Mouse (Mus musculus): ENCODE measurements at regions not wholly inside any gene's neighbourhood (a gene's known extent, or its start where the extent isn't known, plus 50 kb on each side); places are given as distances from the start of the nearest gene placed in this dataset.

- DNase-seq (ENCODE audit: low spot score in 2 of 2): no peak
Measured at GRCm38 (mm10) chr8:82702044-82702443, 71.9 kb downstream of the Zfp330 start.

GRCm38 (mm10) chr8:82700471-82700870 lies 73.5 kb downstream of the Zfp330 start:
- no peak for DNase-seq (ENCODE audit: low spot score in 2 of 2)

GRCm38 (mm10) chr8:82699221-82699620 lies 74.7 kb downstream of the Zfp330 start:
- DNase-seq (ENCODE audit: low spot score in 2 of 2): no peak

DNA sequence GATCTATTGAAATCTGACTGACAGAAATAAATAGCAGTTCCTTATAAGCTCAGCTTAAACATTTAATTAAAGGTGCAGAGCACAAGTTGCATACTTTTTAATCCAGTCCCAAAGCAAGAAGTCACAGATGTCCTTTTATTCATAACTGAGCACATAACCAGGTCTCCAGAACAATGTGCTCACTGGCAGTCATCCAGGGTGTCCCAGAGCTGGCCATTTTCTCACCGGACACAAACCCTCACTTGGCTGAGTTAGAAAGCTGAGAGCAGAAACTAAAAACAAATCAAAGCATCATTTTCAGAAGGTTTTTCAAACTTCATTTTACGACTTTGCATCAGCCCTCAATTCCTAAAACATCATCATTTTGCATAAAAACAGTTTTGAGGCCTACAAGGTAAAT lies 75.9 kb downstream of the Zfp330 start:
- DNase-seq (ENCODE audit: low spot score in 2 of 2): no peak

DNA sequence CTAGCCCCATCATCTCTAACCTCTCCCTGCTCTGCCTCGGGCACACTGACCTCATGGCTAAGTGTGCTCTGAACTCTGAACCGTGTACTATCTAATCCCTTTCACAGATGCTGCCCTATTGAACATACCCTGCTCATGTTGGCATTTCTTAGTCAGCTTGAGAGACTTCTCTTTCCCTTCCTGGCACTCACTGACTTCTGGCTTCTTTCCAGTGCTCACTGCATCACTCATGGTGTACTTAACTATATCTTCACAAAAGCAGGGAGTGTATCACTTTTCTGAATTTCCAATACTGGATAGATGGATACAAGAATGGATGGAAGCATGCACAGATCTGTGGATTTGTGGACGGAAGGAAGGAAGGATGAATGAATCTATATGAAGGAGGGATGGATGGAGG lies 80.9 kb downstream of the Zfp330 start:
- DNase-seq (ENCODE audit: low spot score in 2 of 2): no peak

GRCm38 (mm10) chr8:82689322-82689721 lies 84.6 kb downstream of the Zfp330 start:
- peak in 1 of 2 experiments; percentile 30 for DNase-seq (ENCODE audit: low spot score in 2 of 2)

DNA sequence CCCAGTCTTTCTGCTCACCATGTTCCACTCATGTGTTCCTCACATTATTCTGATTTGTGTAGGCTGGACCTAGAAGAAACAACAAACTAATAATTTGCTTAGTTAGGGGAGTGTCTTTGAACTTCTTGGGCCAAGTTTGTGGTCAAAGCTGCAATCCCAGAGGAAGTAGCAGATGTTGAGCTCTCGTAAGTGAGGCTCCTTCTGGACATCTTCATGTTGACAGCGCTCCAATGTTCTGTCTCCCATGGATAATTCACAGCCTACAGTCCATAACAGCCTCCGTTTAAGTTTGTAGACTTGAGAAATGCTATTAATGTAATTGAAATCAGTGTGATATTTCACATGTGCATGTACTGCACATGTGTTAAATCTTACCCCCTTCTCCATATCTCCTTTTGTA lies 88.0 kb downstream of the Zfp330 start:
- DNase-seq (ENCODE audit: low spot score in 2 of 2): no peak

- DNase-seq (ENCODE audit: low spot score in 2 of 2): no peak
Measured at GRCm38 (mm10) chr8:82678793-82679192, 95.2 kb downstream of the Zfp330 start.

- no peak for DNase-seq (ENCODE audit: low spot score in 2 of 2)
Measured at GRCm38 (mm10) chr8:82677781-82678180, 96.2 kb downstream of the Zfp330 start.

GRCm38 (mm10) chr8:82669241-82669640 lies 104.7 kb downstream of the Zfp330 start:
- DNase-seq (ENCODE audit: low spot score in 2 of 2): no peak

- DNase-seq (ENCODE audit: low spot score in 2 of 2): no peak
Measured at GRCm38 (mm10) chr8:82665131-82665530, 108.8 kb downstream of the Zfp330 start.

- no peak for DNase-seq (ENCODE audit: low spot score in 2 of 2)
Measured at GRCm38 (mm10) chr8:82640502-82640901, 133.5 kb downstream of the Zfp330 start.

DNA sequence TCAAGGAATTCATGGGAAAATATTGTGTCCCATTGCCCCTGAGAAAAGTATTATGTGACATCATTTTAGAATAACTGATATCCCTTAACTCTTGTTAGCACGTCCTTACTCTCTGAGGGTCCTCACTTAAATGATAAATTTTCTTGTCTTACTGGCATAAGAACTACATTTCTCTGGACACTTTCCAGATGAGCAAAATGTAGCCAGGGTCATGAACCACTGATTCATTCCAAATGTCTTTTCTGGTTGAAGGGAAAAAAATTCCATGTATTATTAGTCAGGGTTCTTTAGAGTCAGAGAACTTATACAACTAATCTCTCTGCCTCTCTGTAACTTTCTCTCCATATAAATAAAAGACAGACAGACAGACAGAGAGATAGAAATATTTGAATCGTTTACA lies 143.5 kb downstream of the Zfp330 start:
- DNase-seq (ENCODE audit: low spot score in 2 of 2): no peak

- DNase-seq (ENCODE audit: low spot score in 2 of 2): no peak
Measured at GRCm38 (mm10) chr8:82623791-82624431, 150.0 kb downstream of the Zfp330 start.

- no peak for DNase-seq (ENCODE audit: low spot score in 2 of 2)
Measured at GRCm38 (mm10) chr8:82618668-82619067, 155.3 kb downstream of the Zfp330 start.

DNA sequence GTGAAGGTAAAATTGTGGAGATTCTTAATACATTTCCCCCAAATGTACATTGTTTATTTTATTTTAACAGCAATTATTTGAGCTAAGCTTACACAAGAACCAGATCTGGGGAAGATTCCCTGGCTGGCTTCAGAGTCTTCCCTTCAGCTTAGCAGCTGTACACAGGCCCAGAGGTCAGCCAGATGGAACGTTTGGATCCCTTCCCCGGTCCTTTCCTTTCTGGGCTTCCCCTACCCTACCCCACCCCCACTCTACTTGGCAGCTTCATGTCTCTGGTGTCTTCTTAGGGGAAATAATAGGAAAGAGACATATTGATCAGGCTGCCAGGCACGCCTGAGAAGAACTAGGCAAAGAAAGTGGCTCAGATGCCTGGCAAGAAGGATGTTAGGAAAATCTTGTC lies 172.4 kb downstream of the Zfp330 start:
- DNase-seq (ENCODE audit: low spot score in 2 of 2): peak; percentile 37 to 51

DNA sequence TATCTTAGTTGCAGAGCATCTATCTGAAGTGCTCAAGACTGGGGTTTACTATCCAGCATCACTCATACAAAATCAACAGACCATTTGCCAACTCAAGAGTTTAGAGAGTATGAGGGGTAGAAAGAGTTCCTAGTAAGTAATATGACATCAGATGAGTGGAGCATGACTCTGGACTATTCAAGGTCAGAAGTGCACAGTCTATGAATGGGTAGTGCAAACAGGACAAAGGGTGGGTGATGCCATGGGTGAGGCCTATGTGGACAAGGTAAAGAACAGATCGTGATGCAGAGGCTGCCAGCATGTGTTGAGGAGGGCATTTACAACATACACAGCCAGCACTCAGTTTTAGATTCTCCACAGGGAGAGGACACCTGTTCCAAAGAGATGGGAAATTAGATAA lies 170.4 kb upstream of the Il15 start:
- no peak for DNase-seq (ENCODE audit: low spot score in 2 of 2)

GRCm38 (mm10) chr8:82538121-82538520 lies 135.1 kb upstream of the Il15 start:
- no peak for DNase-seq (ENCODE audit: low spot score in 2 of 2)

- no peak for DNase-seq (ENCODE audit: low spot score in 2 of 2)
Measured at GRCm38 (mm10) chr8:82529153-82529552, 126.1 kb upstream of the Il15 start.

DNA sequence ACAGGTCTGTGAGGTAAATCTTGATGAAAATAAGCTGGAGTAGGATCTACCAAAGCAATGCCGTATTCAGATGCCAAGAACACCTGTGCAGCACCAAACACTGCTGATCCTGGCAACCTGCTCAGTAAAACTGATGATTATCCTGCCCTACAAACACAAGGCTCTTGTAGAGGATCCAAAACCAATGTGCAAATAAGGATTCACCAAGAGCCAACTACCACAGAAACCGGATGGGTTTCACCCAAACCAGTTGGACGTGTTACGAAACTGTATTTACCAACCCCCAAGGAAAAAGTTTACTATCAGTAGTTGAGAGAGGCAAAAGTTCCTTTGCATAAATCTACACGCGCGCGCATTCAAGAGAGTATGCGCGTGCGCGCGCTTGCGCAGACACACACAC lies 120.8 kb upstream of the Il15 start:
- no peak for DNase-seq (ENCODE audit: low spot score in 2 of 2)

DNA sequence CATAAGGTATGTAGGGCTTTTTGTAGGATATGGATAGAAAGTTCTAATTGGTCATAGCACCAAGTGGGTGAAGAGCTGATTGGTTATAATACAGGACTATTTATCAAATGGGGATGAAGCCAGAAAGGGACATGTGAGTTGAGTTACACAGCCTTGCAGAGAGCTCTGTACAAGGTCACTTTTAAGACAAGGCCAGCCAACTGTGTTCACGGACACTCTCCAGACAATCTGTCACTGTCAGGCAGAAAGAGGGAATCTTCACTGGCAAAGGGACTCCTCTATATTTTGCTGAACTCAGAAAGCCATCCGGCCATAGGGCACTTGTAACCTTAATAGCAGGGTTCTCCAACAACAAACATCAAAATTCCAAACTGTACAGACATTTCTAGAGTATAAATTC lies 95.5 kb upstream of the Il15 start:
- no peak for DNase-seq (ENCODE audit: low spot score in 2 of 2)

DNA sequence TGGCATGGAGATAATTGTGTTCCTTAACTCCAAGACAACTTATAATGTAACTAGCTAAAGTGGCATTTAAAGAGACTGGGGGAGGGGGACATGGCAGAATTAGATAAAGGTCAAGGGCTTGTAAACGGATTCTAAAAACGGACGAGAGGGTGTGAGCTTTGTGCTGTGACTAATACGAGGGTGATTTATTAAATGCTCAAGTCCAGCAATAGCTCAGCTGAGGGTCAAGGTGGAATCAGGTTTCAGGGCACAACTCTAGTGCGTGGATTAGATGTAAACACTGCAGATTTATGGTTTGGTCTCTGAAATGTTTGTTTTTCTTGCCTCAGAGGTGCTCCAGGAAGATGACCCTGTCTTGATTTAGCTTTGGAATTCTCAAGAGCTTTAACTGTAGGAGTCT lies 74.8 kb upstream of the Il15 start:
- peak in 1 of 2 experiments; percentile 20 for DNase-seq (ENCODE audit: low spot score in 2 of 2)

DNA sequence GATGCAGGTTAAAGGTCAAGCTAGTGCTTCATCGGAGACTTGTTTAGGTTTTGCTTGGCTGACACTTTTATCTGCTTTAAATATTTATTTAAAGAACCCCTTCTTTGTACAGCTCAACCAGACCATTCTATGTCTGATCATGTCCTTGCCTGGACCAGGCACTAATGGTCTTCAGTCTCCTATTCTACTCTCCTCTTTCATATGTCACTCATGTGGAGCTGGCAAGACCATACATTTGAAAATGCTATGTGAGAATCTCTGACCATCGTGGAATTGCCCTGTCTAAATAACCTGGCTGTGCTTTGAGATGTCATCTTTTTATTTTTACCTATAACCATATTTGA lies 74.4 kb upstream of the Il15 start:
- no peak for DNase-seq (ENCODE audit: low spot score in 2 of 2)

Measured in gastrocnemius, adult 8-10 months (tissue).